Mouse (Mus musculus) lung, embryonic 15.5 days (tissue): ENCODE data around the gene Ptprg. TPM values are rescaled to one million over a fixed set of nuclear protein-coding genes. Genes with fewer than 3 reads are reported as not detected.
"Not testable (repeated sequence)": the region's sequence is repeated elsewhere in the genome, so short reads cannot be mapped to it uniquely, and the experiment has no call there.

Source experiments
- ATAC-seq: fragments of 200-750 bp; cut with Nextera tagmentation; 2 replicates; pipeline ENCODE4 v1.8.0; 2017; ENCODE audit warnings: moderate number of reproducible peaks, borderline replicate concordance; ENCODE audit not compliant: low FRiP score, low TSS enrichment; ENCODE audit errors: extremely low read depth
- H3K27ac ChIP-seq: fragments of 300-500 bp; sonication (generic); 2 replicates; pipeline ENCODE4 v1.5.1; 2015; ENCODE audit warnings: moderate library complexity, mild to moderate bottlenecking, inconsistent platforms
- H3K27me3 ChIP-seq: fragments of 300-500 bp; sonication (generic); 2 replicates; pipeline ENCODE4 v1.6.1; 2015; ENCODE audit warnings: inconsistent platforms
- H3K36me3 ChIP-seq: fragments of 300-500 bp; sonication (generic); 2 replicates; pipeline ENCODE4 v1.6.1; 2015; ENCODE audit warnings: inconsistent platforms
- H3K4me1 ChIP-seq: fragments of 300-500 bp; sonication (generic); 2 replicates; pipeline ENCODE4 v1.6.1; 2015; ENCODE audit warnings: inconsistent platforms
- H3K4me2 ChIP-seq: fragments of 300-500 bp; sonication (generic); 2 replicates; pipeline ENCODE4 v1.6.1; 2015; ENCODE audit warnings: inconsistent platforms, mild to moderate bottlenecking, moderate library complexity
- H3K4me3 ChIP-seq: fragments of 300-500 bp; sonication (generic); 2 replicates; pipeline ENCODE4 v1.5.1; 2015; ENCODE audit warnings: mild to moderate bottlenecking, inconsistent platforms
- H3K9ac ChIP-seq: fragments of 300-500 bp; sonication (generic); 2 replicates; pipeline ENCODE4 v1.6.1; 2015; ENCODE audit warnings: inconsistent platforms
- H3K9me3 ChIP-seq: fragments of 300-500 bp; sonication (generic); 2 replicates; pipeline ENCODE4 v1.6.1; 2016; ENCODE audit warnings: inconsistent platforms
- WGBS: fragments of 180-500 bp; shearing (Covaris S2); methylation state at CpG from one replicate; pipeline ENCODE4 v1.1.7; 2015; 5-methylcytosine and 5-hydroxymethylcytosine counted together
- polyA plus RNA-seq: library from polyadenylated mRNA; unstranded; fragments of >200 nt; fragmentation: Nextera tagmentation; extraction: Ambion mirVana; gene quantifications from 2 replicates; pipeline ENCODE4 v1.2.1, GENCODE M21; 2015

The Ptprg gene
- polyA plus RNA-seq, 1 experiment from 2014 or later: 29.9 TPM

GRCm38 (mm10) chr14:12276031-12276430, 722.7 kb downstream of the Ptprg start:
- no peaks in the 10 kb centered on the region for H3K27me3 ChIP-seq
- H3K36me3 ChIP-seq: no peaks in the 10 kb centered on the region
- H3K27ac ChIP-seq: no peak overlapping the region
- no peak overlapping the region for H3K4me3 ChIP-seq
- H3K4me1 ChIP-seq: no peaks in the 10 kb centered on the region
- no peak for ATAC-seq
- WGBS: 50% methylated on average over 3 of the region's 3 CpGs
- no peak overlapping the region for H3K9ac ChIP-seq
- H3K4me2 ChIP-seq: no peak overlapping the region
- H3K9me3 ChIP-seq: no peaks in the 10 kb centered on the region

GRCm38 (mm10) chr14:12283641-12284040, 730.3 kb downstream of the Ptprg start, which contains the start of gene Gm49355:
Gene Gm49355 (plus strand): TSS chr14:12283976.
- Histone ChIP-seq H3K4me3 (peak within 1 kb of the TSS; percentile 78), H3K9ac (peak within 1 kb of the TSS; percentile 87), H3K4me1 (no peaks in the 10 kb centered on the region), H3K9me3 (no peaks in the 10 kb centered on the region), H3K27ac (peak within 1 kb of the TSS; percentile 98), H3K4me2 (peak within 1 kb of the TSS; percentile 62), H3K36me3 (no peaks in the 10 kb centered on the region), H3K27me3 (no peaks in the 10 kb centered on the region)
- WGBS: 61% methylated on average over 6 of the region's 6 CpGs
- ATAC-seq: no peak

DNA sequence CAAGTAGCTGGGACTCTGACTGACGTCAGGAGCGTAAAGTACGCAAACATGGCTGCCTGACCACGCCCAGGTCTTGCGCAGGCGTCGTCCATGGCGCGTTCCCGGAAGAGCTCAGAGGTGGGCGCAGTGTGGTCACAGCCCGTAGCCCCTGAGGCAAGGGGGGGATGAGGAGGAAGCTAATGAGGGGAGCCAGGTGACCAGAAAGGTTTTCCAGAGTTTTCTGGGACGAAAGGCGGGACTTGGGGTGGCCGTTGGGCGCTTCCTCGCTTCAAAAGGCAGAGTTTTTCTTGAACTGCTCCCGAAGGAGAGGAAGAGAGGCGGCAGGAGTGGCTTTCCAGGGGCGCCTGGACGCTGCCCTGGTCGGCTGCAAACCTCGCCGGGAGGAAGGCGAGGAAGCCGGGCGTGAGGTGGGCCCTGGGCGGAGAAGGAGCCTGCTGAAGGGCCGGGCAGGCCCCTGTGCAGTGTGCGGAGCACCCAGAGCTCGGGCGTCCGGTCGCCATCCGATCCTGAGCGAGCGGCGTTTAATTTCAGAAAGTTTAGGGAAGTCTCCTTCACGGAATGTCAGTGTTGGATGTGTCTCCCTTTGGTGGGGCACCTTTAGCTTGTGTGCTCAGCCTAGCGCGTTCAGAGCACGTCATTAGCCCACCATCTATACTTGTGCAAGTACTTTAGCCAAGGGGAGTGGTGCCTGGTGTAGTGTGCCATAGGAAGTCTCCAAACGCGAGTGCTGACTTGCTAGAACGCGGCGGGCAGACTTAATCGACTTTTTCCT, 731.0 kb downstream of the Ptprg start, which contains the start of gene 3830406C13Rik:
3830406C13Rik (plus strand) TSS at position 33 of the 772 bp plus-strand sequence.
- no peaks in the 10 kb centered on the region for H3K9me3 ChIP-seq
- H3K4me1 ChIP-seq: no peaks in the 10 kb centered on the region
- H3K36me3 ChIP-seq: no peaks in the 10 kb centered on the region
- peak; percentile 98 for ATAC-seq
- H3K4me3 ChIP-seq: peak within 1 kb of the TSS; percentile 78
- H3K4me2 ChIP-seq: peak within 1 kb of the TSS; percentile 62
- H3K27ac ChIP-seq: peak within 1 kb of the TSS; percentile 98
- no peaks in the 10 kb centered on the region for H3K27me3 ChIP-seq
- peak within 1 kb of the TSS; percentile 87 for H3K9ac ChIP-seq
- WGBS: under 1% methylated on average over 48 of the region's 48 CpGs

- not testable (repeated sequence) for H3K9ac ChIP-seq, H3K4me3 ChIP-seq, H3K36me3 ChIP-seq, H3K27me3 ChIP-seq, H3K4me1 ChIP-seq, H3K4me2 ChIP-seq, H3K27ac ChIP-seq, ATAC-seq, H3K9me3 ChIP-seq
Observed at GRCm38 (mm10) chr14:12289747-12290146, 736.4 kb downstream of the Ptprg start.

Other genes with a start within 250 kb of the Ptprg start
- gene Gm3839, start 196.8 kb upstream of the Ptprg start, polyA plus RNA-seq: 1.2 and 1.5 TPM in 2 replicates